Mouse (Mus musculus) forebrain, embryonic 14.5 days (tissue): ENCODE measurements around the gene Tnfsfm13. TPM values are rescaled to one million over a fixed set of nuclear protein-coding genes. Genes with fewer than 3 reads are reported as not detected.
A peak's percentile ranks its signal among the peaks of the same experiment; 100 is the strongest.
"Not testable (repeated sequence)": the region's sequence is repeated elsewhere in the genome, so short reads cannot be mapped to it uniquely, and the experiment has no call there.

Experiments used
- ATAC-seq: fragments of 200-750 bp; cut with Nextera tagmentation; 2 replicates; pipeline ENCODE4 v1.8.0; 2017; ENCODE audit warnings: mild to moderate bottlenecking, moderate library complexity
- DNase-seq: peaks from one replicate; pipeline ENCODE4 v3.0.0-alpha.2; 2015; ENCODE audit warnings: low spot score
- H3K27ac ChIP-seq: fragments of 300-500 bp; sonication (generic); 2 replicates; pipeline ENCODE4 v1.5.1; 2014; ENCODE audit warnings: low read depth, mild to moderate bottlenecking, control low read depth, low read length, moderate library complexity
- H3K27me3 ChIP-seq: fragments of 300-500 bp; sonication (generic); replicated peaks from 2 replicates; pipeline ENCODE4 v1.6.1; 2014; ENCODE audit warnings: low read length, control low read depth, mixed read lengths; ENCODE audit not compliant: control insufficient read depth, insufficient read depth
- H3K36me3 ChIP-seq: fragments of 300-500 bp; sonication (generic); 2 replicates; pipeline ENCODE4 v1.6.1; 2014; ENCODE audit warnings: low read length, control low read depth; ENCODE audit not compliant: control insufficient read depth, insufficient read depth
- H3K4me1 ChIP-seq: fragments of 300-500 bp; sonication (generic); 2 replicates; pipeline ENCODE4 v1.6.1; 2014; ENCODE audit warnings: antibody characterized with exemption, low read length, control low read depth; ENCODE audit not compliant: control insufficient read depth, insufficient read depth
- H3K4me2 ChIP-seq: fragments of 300-500 bp; sonication (generic); 2 replicates; pipeline ENCODE4 v1.6.1; 2014; ENCODE audit warnings: mild to moderate bottlenecking, control low read depth, low read length
- H3K4me3 ChIP-seq: fragments of 300-500 bp; sonication (generic); 2 replicates; pipeline ENCODE4 v1.5.1; 2014; ENCODE audit warnings: low read depth, low read length, control low read depth
- H3K9ac ChIP-seq: fragments of 300-500 bp; sonication (generic); 2 replicates; pipeline ENCODE4 v1.6.1; 2014; ENCODE audit warnings: mild to moderate bottlenecking, low read length, control low read depth, moderate library complexity
- H3K9me3 ChIP-seq: fragments of 300-500 bp; sonication (generic); replicated peaks from 2 replicates; pipeline ENCODE4 v1.6.1; 2016; ENCODE audit warnings: low read length, control low read depth, mixed read lengths; ENCODE audit not compliant: control insufficient read depth
- WGBS: fragments of 180-500 bp; shearing (Covaris S2); extraction: QIAGEN DNeasy Blood & Tissue Kit; methylation state at CpG from one replicate; pipeline ENCODE4 v1.1.7; 2014; 5-methylcytosine and 5-hydroxymethylcytosine counted together
- polyA plus RNA-seq: library from polyadenylated mRNA; unstranded; fragments of >200 nt; fragmentation: Nextera tagmentation; extraction: Ambion mirVana; gene quantifications from 2 replicates; pipeline ENCODE4 v1.2.1, GENCODE M21; 2014

Gene Tnfsfm13
- polyA plus RNA-seq, 1 experiment from 2014 or later, result 1.5 TPM

DNA sequence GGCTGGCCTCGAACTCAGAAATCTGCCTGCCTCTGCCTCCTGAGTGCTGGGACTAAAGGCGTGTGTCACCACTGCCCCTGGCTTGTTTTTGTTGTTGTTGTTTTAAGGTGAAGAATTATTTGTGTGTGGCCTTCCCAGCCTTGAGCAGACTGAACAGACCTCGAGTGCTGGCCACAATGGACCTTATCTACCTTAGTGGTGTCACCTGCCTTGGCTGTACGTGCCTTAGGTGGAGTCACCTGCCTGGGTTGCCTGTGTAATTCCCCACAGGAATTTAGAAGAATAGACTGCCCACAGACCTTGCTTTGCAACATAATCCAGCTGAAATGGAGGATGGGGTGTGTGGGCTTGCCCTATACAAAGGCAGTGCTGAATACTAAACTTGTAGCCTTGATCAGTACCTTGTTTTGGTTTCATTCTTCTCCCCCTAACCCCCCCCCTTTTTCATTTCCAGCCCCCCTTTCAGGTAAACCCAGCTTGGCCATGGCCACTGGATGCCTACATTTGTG, 12.0 kb upstream of the Tnfsfm13 start:
- Histone ChIP-seq H3K4me1 (0 out of 2 replicates have a peak, but pooled peaks cover 2% of the 10 kb centered on the region), H3K9ac (no peak overlapping the region), H3K4me3 (no peak overlapping the region), H3K27ac (no peak overlapping the region), H3K9me3 (no peaks in the 10 kb centered on the region), H3K27me3 (no peaks in the 10 kb centered on the region), H3K36me3 (no peaks in the 10 kb centered on the region), H3K4me2 (no peak overlapping the region)
- 87% methylated on average over 4 of the region's 4 CpGs for WGBS
- ATAC-seq, result no peak
- no peak for DNase-seq

DNA sequence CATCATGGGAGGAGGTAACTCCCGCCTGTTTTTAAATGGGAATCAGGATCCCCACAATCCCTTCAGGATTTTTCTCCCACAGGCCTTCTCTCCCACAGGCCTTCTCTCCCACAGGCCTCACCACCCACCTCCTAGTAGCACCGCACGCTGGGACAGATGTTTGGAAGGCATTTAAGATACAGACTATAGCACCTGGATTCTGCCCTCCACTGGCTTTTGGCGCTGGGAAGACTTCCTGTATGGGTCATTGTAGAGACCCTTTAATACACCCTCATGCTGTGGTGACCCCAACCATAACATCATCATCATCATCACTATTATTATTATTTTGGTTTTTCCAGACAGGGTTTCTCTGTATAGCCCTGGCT, 11.6 kb upstream of the Tnfsfm13 start:
- Histone ChIP-seq H3K36me3 (no peaks in the 10 kb centered on the region), H3K4me3 (no peak overlapping the region), H3K4me2 (no peak overlapping the region), H3K9me3 (no peaks in the 10 kb centered on the region), H3K27ac (0 out of 2 replicates have a peak overlapping the region, but pooled peaks have one; percentile 27), H3K27me3 (no peaks in the 10 kb centered on the region), H3K4me1 (0 out of 2 replicates have a peak, but pooled peaks cover 2% of the 10 kb centered on the region), H3K9ac (no peak overlapping the region)
- ATAC-seq, result no peak
- 87% methylated on average over 4 of the region's 4 CpGs for WGBS
- DNase-seq, result no peak

GRCm38 (mm10) chr11:69706775-69707479, 11.0 kb upstream of the Tnfsfm13 start:
- Histone ChIP-seq H3K9me3 (no peaks in the 10 kb centered on the region), H3K4me2 (no peak overlapping the region), H3K4me3 (no peak overlapping the region), H3K4me1 (0 out of 2 replicates have a peak, but pooled peaks cover 2% of the 10 kb centered on the region), H3K27ac (0 out of 2 replicates have a peak overlapping the region, but pooled peaks have one; percentile 27), H3K27me3 (no peaks in the 10 kb centered on the region), H3K36me3 (no peaks in the 10 kb centered on the region), H3K9ac (no peak overlapping the region)
- DNase-seq (peak; percentile 29), ATAC-seq (no peak)
- WGBS, result 47% methylated on average over 6 of the region's 6 CpGs

DNA sequence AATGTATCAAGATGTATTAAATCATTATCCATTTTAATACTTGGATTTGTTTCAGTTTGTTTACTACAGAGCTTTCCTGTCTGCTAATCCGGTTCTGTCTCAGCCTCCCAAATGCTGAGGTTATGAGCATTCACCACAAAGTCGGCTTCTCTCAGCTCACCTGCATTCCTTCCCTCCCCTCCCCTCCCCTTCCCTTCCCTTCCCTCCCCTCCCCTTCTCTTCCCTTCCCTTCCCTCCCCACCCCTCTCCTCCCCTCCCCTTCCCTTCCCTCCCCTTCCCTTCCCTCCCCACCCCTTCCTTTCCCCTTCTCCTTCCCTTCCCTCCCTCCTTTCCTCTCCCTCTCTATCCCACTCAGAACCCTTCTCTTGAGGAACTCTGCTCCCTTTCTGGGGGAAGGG, 8.7 kb upstream of the Tnfsfm13 start:
- Histone ChIP-seq H3K9me3 (no peaks in the 10 kb centered on the region), H3K4me2 (no peak overlapping the region), H3K27me3 (no peaks in the 10 kb centered on the region), H3K27ac (no peak overlapping the region), H3K4me1 (0 out of 2 replicates have a peak, but pooled peaks cover 2% of the 10 kb centered on the region), H3K36me3 (no peaks in the 10 kb centered on the region), H3K9ac (no peak overlapping the region), H3K4me3 (no peak overlapping the region)
- 48% methylated on average over 2 of the region's 2 CpGs for WGBS
- DNase-seq, result no peak
- ATAC-seq, result no peak

GRCm38 (mm10) chr11:69703814-69704612, 8.1 kb upstream of the Tnfsfm13 start:
- WGBS, result 67% methylated on average over 8 of the region's 8 CpGs
- H3K9me3 ChIP-seq, result no peaks in the 10 kb centered on the region
- no peak overlapping the region for H3K27ac ChIP-seq
- no peak overlapping the region for H3K9ac ChIP-seq
- no peaks in the 10 kb centered on the region for H3K36me3 ChIP-seq
- no peak for ATAC-seq
- H3K4me1 ChIP-seq, result 0 out of 2 replicates have a peak, but pooled peaks cover 2% of the 10 kb centered on the region
- no peak overlapping the region for H3K4me3 ChIP-seq
- H3K4me2 ChIP-seq, result no peak overlapping the region
- H3K27me3 ChIP-seq, result no peaks in the 10 kb centered on the region
- DNase-seq, result no peak

DNA sequence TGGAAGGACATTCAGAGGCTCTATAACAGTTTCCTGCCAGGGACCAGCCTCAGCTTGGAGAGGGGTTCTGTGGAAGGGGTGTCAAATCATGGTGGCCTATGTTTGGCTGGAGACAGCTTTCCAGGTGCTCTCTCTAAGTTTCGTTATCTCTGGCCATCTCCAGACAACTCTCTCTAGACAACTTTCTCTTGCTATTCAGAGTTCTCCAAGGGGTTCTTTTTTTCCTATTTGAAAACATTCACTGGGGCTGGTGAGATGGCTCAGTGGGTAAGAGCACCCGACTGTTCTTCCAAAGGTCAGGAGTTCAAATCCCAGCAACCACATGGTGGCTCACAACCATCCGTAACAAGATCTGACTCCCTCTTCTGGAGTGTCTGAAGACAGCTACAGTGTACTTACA, 7.5 kb upstream of the Tnfsfm13 start:
- ATAC-seq, DNase-seq: not testable (repeated sequence)

GRCm38 (mm10) chr11:69702886-69703285, 7.0 kb upstream of the Tnfsfm13 start:
- WGBS, result 93% methylated on average over 10 of the region's 10 CpGs
- not testable (repeated sequence) for H3K4me3 ChIP-seq, ATAC-seq, DNase-seq, H3K36me3 ChIP-seq, H3K4me1 ChIP-seq, H3K9me3 ChIP-seq, H3K9ac ChIP-seq, H3K4me2 ChIP-seq, H3K27ac ChIP-seq, H3K27me3 ChIP-seq

More for the DNA sequence above, 7.5 kb upstream of the Tnfsfm13 start:
- not testable (repeated sequence) for H3K9ac ChIP-seq, H3K4me2 ChIP-seq, H3K9me3 ChIP-seq, H3K27ac ChIP-seq, H3K36me3 ChIP-seq, H3K27me3 ChIP-seq, H3K4me1 ChIP-seq, H3K4me3 ChIP-seq
- 73% methylated on average over 2 of the region's 3 CpGs for WGBS

DNA sequence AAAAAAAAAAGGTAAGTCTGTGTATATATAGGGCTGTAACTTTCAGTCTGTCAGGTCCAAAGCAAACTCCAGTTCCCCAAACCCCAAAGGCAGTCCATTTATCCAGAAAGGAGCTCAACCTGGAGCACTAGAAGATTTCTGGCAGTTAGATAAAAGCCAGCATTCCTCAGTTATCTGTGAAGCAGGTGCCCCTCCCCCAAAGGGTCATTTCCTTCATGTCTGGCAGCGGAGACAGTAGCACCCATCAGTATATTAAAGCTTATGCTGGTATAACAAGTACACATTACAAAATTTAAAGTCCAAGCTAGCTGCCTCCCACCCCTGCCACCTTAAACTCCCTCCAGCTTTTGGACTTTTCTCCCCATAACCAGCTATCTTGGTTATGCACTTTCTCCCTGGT, 3.7 kb upstream of the Tnfsfm13 start:
- H3K9me3 ChIP-seq, result no peaks in the 10 kb centered on the region
- no peak overlapping the region for H3K9ac ChIP-seq
- ATAC-seq (no peak), DNase-seq (no peak)
- H3K36me3 ChIP-seq, result no peaks in the 10 kb centered on the region
- no peaks in the 10 kb centered on the region for H3K27me3 ChIP-seq
- H3K27ac ChIP-seq, result no peak overlapping the region
- H3K4me1 ChIP-seq, result peaks cover 10% of the 10 kb centered on the region; the same call in 1 of the 2 replicates
- no peak overlapping the region for H3K4me3 ChIP-seq
- H3K4me2 ChIP-seq, result no peak overlapping the region
- 84% methylated on average over 1 of the region's 1 CpGs for WGBS
